Mouse (Mus musculus) kidney, embryonic 14.5 days (tissue): ENCODE measurements around the gene Defa34. TPM values are rescaled to one million over a fixed set of nuclear protein-coding genes. Genes with fewer than 3 reads are reported as not detected.
"Not testable (repeated sequence)": the region's sequence is repeated elsewhere in the genome, so short reads cannot be mapped to it uniquely, and the experiment has no call there.

Source experiments
- ATAC-seq: fragments of 200-750 bp; cut with Nextera tagmentation; 2 replicates; pipeline ENCODE4 v1.8.0; 2017; ENCODE audit warnings: moderate number of reproducible peaks, mild to moderate bottlenecking, moderate TSS enrichment, moderate library complexity; ENCODE audit not compliant: low FRiP score, low TSS enrichment
- H3K27ac ChIP-seq: fragments of 300-500 bp; sonication (generic); 2 replicates; pipeline ENCODE4 v1.5.1; 2014; ENCODE audit warnings: low read depth, mild to moderate bottlenecking, low read length, moderate library complexity, mixed read lengths
- H3K27me3 ChIP-seq: fragments of 300-500 bp; sonication (generic); 2 replicates; pipeline ENCODE4 v1.6.1; 2014; ENCODE audit warnings: mild to moderate bottlenecking, low read length; ENCODE audit not compliant: control insufficient read depth, insufficient read depth
- H3K36me3 ChIP-seq: fragments of 300-500 bp; sonication (generic); 2 replicates; pipeline ENCODE4 v1.6.1; 2014; ENCODE audit warnings: low read length, mixed read lengths; ENCODE audit not compliant: control insufficient read depth, insufficient read depth
- H3K4me1 ChIP-seq: fragments of 300-500 bp; sonication (generic); 2 replicates; pipeline ENCODE4 v1.6.1; 2014; ENCODE audit warnings: low read length, mixed read lengths; ENCODE audit not compliant: control insufficient read depth, insufficient read depth
- H3K4me2 ChIP-seq: fragments of 300-500 bp; sonication (generic); replicated peaks from 2 replicates; pipeline ENCODE4 v1.6.1; 2014; ENCODE audit warnings: low read depth, mild to moderate bottlenecking, low read length
- H3K4me3 ChIP-seq: fragments of 300-500 bp; sonication (generic); 2 replicates; pipeline ENCODE4 v1.5.1; 2014; ENCODE audit warnings: mild to moderate bottlenecking, low read length
- H3K9ac ChIP-seq: fragments of 300-500 bp; sonication (generic); 2 replicates; pipeline ENCODE4 v1.6.1; 2014; ENCODE audit warnings: low read depth, mild to moderate bottlenecking, low read length, moderate library complexity
- H3K9me3 ChIP-seq: fragments of 300-500 bp; sonication (generic); 2 replicates; pipeline ENCODE4 v1.6.1; 2016; ENCODE audit warnings: low read length; ENCODE audit not compliant: control insufficient read depth
- WGBS: fragments of 180-500 bp; shearing (Covaris S2); extraction: QIAGEN DNeasy Blood & Tissue Kit; methylation state at CpG from one replicate; pipeline ENCODE4 v1.1.7; 2014; 5-methylcytosine and 5-hydroxymethylcytosine counted together
- polyA plus RNA-seq: library from polyadenylated mRNA; unstranded; fragments of >200 nt; fragmentation: Nextera tagmentation; extraction: Ambion mirVana; gene quantifications from 2 replicates; pipeline ENCODE4 v1.2.1, GENCODE M21; 2014

Gene Defa34
- not detected in 2 replicates for polyA plus RNA-seq

DNA sequence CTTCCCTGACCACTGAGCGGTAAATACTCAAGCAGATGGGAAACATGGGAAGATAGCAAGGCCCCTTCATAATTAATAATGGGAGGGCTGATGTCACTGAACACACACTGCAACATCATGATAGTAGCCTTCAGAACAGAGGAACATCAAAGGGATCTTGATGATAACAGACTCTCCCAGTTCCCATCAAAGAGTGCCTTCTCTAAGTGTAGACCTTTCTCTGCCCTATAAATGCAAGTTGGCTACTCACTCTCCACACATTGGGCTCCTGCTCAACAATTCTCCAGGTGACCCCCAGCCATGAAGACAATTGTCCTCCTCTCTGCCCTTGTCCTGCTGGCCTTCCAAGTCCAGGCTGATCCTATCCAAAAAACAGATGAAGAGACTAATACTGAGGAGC is at the start of gene Defa34:
Defa34 (plus strand) TSS at position 301 of the 400 bp plus-strand sequence.
- WGBS = no CpG with 5 or more reads among the region's 1 CpGs
- not testable (repeated sequence) for H3K9ac ChIP-seq, ATAC-seq, H3K27me3 ChIP-seq, H3K4me2 ChIP-seq, H3K4me3 ChIP-seq, H3K4me1 ChIP-seq, H3K9me3 ChIP-seq, H3K36me3 ChIP-seq, H3K27ac ChIP-seq

DNA sequence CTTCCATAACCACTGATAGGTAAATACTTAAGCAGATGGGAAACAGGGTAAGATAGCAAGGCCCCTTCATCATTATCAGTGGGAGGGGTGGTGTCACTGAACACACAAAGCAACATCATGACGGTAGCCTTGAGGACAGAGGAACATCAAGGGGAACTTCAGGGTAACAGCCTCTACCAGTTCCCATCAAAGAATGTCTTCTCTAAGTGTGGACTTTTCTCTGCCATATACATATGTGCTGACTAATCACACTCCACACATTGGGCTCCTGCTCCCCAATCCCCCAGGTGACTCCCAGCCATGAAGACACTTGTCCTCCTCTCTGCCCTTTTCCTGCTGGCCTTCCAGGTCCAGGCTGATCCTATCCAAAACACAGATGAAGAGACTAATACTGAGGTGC is 47.7 kb upstream of the Defa34 start, which contains the start of gene Defa26:
Defa26 (plus strand) TSS at position 301 of the 400 bp plus-strand sequence.
- not testable (repeated sequence) for H3K4me2 ChIP-seq, H3K4me1 ChIP-seq, ATAC-seq, H3K9me3 ChIP-seq, H3K27ac ChIP-seq, H3K27me3 ChIP-seq, H3K4me3 ChIP-seq, H3K36me3 ChIP-seq, H3K9ac ChIP-seq
- WGBS = no CpG with 5 or more reads among the region's 1 CpGs

DNA sequence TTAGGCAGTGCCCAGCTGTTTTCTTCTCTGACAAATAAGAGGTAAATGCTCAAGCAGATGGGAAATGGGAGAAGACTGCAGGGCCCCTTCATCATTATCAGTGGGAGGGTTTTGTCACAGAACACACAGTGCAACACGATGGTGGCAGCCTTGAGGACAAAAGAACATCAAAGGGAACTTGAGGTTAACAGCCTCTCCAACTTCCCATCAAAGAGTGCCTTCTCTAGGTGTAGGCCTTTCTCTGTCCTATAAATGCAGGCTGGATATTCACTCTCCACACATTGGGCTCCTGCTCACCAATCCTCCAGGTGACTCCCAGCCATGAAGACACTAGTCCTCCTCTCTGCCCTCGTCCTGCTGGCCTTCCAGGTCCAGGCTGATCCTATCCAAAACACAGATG is 10.1 kb upstream of the Defa34 start, which contains the start of gene Defa17:
Defa17 (plus strand) TSS at position 301 of the 400 bp plus-strand sequence.
- WGBS = no CpG with 5 or more reads among the region's 2 CpGs
- H3K4me3 ChIP-seq, ATAC-seq, H3K27me3 ChIP-seq, H3K27ac ChIP-seq, H3K4me2 ChIP-seq, H3K36me3 ChIP-seq, H3K4me1 ChIP-seq, H3K9me3 ChIP-seq, H3K9ac ChIP-seq: not testable (repeated sequence)

DNA sequence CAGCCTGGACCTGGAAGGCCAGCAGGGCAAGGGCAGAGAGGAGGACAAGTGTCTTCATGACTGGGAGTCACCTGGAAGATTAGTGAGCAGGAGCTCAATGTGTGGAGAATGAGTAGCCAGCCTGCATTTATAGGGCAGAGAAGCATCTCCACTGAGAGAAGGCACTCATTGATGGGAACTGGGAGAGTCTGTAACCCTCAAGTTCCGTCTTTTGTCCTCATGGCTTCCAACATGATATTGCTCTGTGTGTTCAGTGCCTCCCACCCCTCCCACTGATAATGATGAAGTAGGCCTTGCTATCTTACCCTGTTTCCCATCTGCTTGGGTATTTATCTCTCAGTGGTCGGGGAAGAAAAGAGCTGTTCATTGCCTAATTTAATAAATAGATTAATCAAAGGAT is 37.9 kb downstream of the Defa34 start, which contains the start of gene AY761184:
AY761184 (minus strand) TSS at position 101 of the 400 bp plus-strand sequence.
- H3K27me3 ChIP-seq, H3K4me1 ChIP-seq, H3K9ac ChIP-seq, ATAC-seq, H3K27ac ChIP-seq, H3K36me3 ChIP-seq, H3K9me3 ChIP-seq, H3K4me2 ChIP-seq, H3K4me3 ChIP-seq: not testable (repeated sequence)
- 87% methylated on average over 2 of the region's 2 CpGs for WGBS

Other genes with a start within 250 kb of the Defa34 start
- not detected in 2 replicates for gene Defa36, start 238.4 kb upstream of the Defa34 start, polyA plus RNA-seq
- gene Gm7849, start 209.2 kb upstream of the Defa34 start, polyA plus RNA-seq = not detected in 2 replicates
- not detected in 2 replicates for gene Defa20, start 156.5 kb upstream of the Defa34 start, polyA plus RNA-seq
- not detected in 2 replicates for gene Defa32, start 136.8 kb upstream of the Defa34 start, polyA plus RNA-seq
- not detected in 2 replicates for gene Defa37, start 100.4 kb upstream of the Defa34 start, polyA plus RNA-seq
- not detected in 2 replicates for gene Defa28, start 82.8 kb upstream of the Defa34 start, polyA plus RNA-seq
- not detected in 2 replicates for gene Gm7861, start 71.3 kb upstream of the Defa34 start, polyA plus RNA-seq
- gene Defa26, start 47.6 kb upstream of the Defa34 start, polyA plus RNA-seq = not detected in 2 replicates
- gene Defa17, start 10.0 kb upstream of the Defa34 start, polyA plus RNA-seq = not detected in 2 replicates
- not detected in 2 replicates for gene AY761184, start 37.8 kb downstream of the Defa34 start, polyA plus RNA-seq
- gene Defa24, start 68.7 kb downstream of the Defa34 start, polyA plus RNA-seq = not detected in 2 replicates
- gene Defb50, start 157.7 kb downstream of the Defa34 start, polyA plus RNA-seq = not detected in 2 replicates
- 0.86 TPM in 1 of 2 replicates, not detected in the other for gene Defb2, start 174.1 kb downstream of the Defa34 start, polyA plus RNA-seq
- gene Defb10, start 193.1 kb downstream of the Defa34 start, polyA plus RNA-seq = not detected in 2 replicates
- gene Defb9, start 219.6 kb downstream of the Defa34 start, polyA plus RNA-seq = not detected in 2 replicates
- not detected in 2 replicates for gene Defb11, start 240.6 kb downstream of the Defa34 start, polyA plus RNA-seq